Mouse (Mus musculus) MEL (cell line): ENCODE measurements around the gene Zfp612. TPM values are rescaled to one million over a fixed set of nuclear protein-coding genes. Genes with fewer than 3 reads are reported as not detected.

Source experiments
- DNase-seq: peaks from one replicate; pipeline ENCODE4 v3.0.0; 2011; ENCODE audit warnings: low read depth, low spot score
- H3K27ac ChIP-seq: 2 replicates; pipeline ENCODE4 v1.5.1; 2012; ENCODE audit warnings: low read depth, mild to moderate bottlenecking, control low read depth, low read length, moderate library complexity; ENCODE audit not compliant: control insufficient read depth
- H3K27me3 ChIP-seq, 2 experiments: fragments of 150-350 bp in 1 of 2; sonication (generic) in 1 of 2; 2 replicates each; pipeline ENCODE4 v1.6.1; 2012; ENCODE audit warnings: low read length in 2 of 2, mild to moderate bottlenecking in 2 of 2, improper control_type of control experiment in 1 of 2, moderate library complexity in 1 of 2; ENCODE audit not compliant: insufficient read depth in 2 of 2, control insufficient read depth in 1 of 2
- H3K36me3 ChIP-seq, 2 experiments: 2 replicates each; pipeline ENCODE4 v1.6.1; 2012 to 2014; ENCODE audit warnings: low read length in 2 of 2, improper control_type of control experiment in 1 of 2, inconsistent platforms in 1 of 2, mild to moderate bottlenecking in 1 of 2; ENCODE audit not compliant: insufficient read depth in 2 of 2, control insufficient read depth in 1 of 2
- H3K4me1 ChIP-seq, 2 experiments: fragments of 150-350 bp in 1 of 2; sonication (generic) in 1 of 2; 2 replicates each; pipeline ENCODE4 v1.6.1; 2012; ENCODE audit warnings: low read length in 2 of 2, improper control_type of control experiment in 1 of 2, mild to moderate bottlenecking in 1 of 2; ENCODE audit not compliant: insufficient read depth in 2 of 2, control insufficient read depth in 1 of 2
- H3K4me3 ChIP-seq, 2 experiments: fragments of 150-350 bp in 1 of 2; sonication (generic) in 1 of 2; 2 replicates each; pipeline ENCODE4 v1.5.1; 2012; ENCODE audit warnings: low read depth in 2 of 2, low read length in 2 of 2, mild to moderate bottlenecking in 2 of 2, moderate library complexity in 2 of 2, control low read depth in 1 of 2, improper control_type of control experiment in 1 of 2; ENCODE audit not compliant: control insufficient read depth in 1 of 2, insufficient read depth in 1 of 2
- H3K79me2 ChIP-seq: 2 replicates; pipeline ENCODE4 v1.6.1; 2012; ENCODE audit warnings: mild to moderate bottlenecking, low read length, moderate library complexity; ENCODE audit not compliant: control insufficient read depth, poor library complexity, insufficient read depth
- H3K9ac ChIP-seq: 2 replicates; pipeline ENCODE4 v1.6.1; 2012; ENCODE audit warnings: low read depth, mild to moderate bottlenecking, control low read depth, low read length, moderate library complexity; ENCODE audit not compliant: control insufficient read depth, poor library complexity, severe bottlenecking
- H3K9me3 ChIP-seq: fragments of 150-350 bp; sonication (generic); replicated peaks from 2 replicates; pipeline ENCODE4 v1.6.1; 2012; ENCODE audit warnings: mild to moderate bottlenecking, low read length, improper control_type of control experiment, moderate library complexity; ENCODE audit not compliant: insufficient read depth
- BHLHE40 ChIP-seq: IDR thresholded peaks from 2 replicates; pipeline ENCODE4 v1.6.1; 2012; ENCODE audit warnings: low read depth, mild to moderate bottlenecking, inconsistent platforms, low read length, improper control_type of control experiment, borderline replicate concordance
- CHD1 ChIP-seq: IDR thresholded peaks from 2 replicates; pipeline ENCODE4 v1.6.1; 2012; ENCODE audit warnings: low read depth, mild to moderate bottlenecking, inconsistent platforms, low read length, improper control_type of control experiment
- CHD2 ChIP-seq: IDR thresholded peaks from 2 replicates; pipeline ENCODE4 v1.6.1; 2011; ENCODE audit warnings: low read length, improper control_type of control experiment
- ELF1 ChIP-seq: IDR thresholded peaks from 2 replicates; pipeline ENCODE4 v1.6.1; 2014; ENCODE audit warnings: low read depth, mild to moderate bottlenecking, inconsistent platforms, low read length, improper control_type of control experiment, moderate library complexity
- GABPA ChIP-seq: IDR thresholded peaks from 2 replicates; pipeline ENCODE4 v1.6.1; 2012; ENCODE audit warnings: low read depth, mild to moderate bottlenecking, inconsistent platforms, low read length, improper control_type of control experiment, moderate library complexity
- GATA1 ChIP-seq: IDR thresholded peaks from 2 replicates; pipeline ENCODE4 v1.6.1; 2011; ENCODE audit warnings: low read depth, low read length, improper control_type of control experiment
- HCFC1 ChIP-seq: IDR thresholded peaks from 2 replicates; pipeline ENCODE4 v1.6.1; 2012; ENCODE audit warnings: low read depth, mild to moderate bottlenecking, inconsistent platforms, low read length, improper control_type of control experiment, moderate library complexity
- JUND ChIP-seq: IDR thresholded peaks from 2 replicates; pipeline ENCODE4 v1.6.1; 2011; ENCODE audit warnings: low read depth, mild to moderate bottlenecking, improper control_type of control experiment, low read length
- MEF2A ChIP-seq: IDR thresholded peaks from 2 replicates; pipeline ENCODE4 v1.6.1; 2014; ENCODE audit warnings: low read depth, mild to moderate bottlenecking, inconsistent platforms, low read length, improper control_type of control experiment; ENCODE audit not compliant: poor library complexity, insufficient replicate concordance, severe bottlenecking; ENCODE audit errors: extremely low read depth
- MXI1 ChIP-seq: IDR thresholded peaks from 2 replicates; pipeline ENCODE4 v1.6.1; 2011; ENCODE audit warnings: mild to moderate bottlenecking, low read depth, low read length, improper control_type of control experiment
- MYB ChIP-seq: IDR thresholded peaks from 2 replicates; pipeline ENCODE4 v1.6.1; 2011; ENCODE audit warnings: mild to moderate bottlenecking, low read depth, low read length, improper control_type of control experiment
- POLR2AphosphoS2 ChIP-seq: IDR thresholded peaks from 2 replicates; pipeline ENCODE4 v1.6.1; 2011; ENCODE audit warnings: low read length, improper control_type of control experiment
- RAD21 ChIP-seq: IDR thresholded peaks from 2 replicates; pipeline ENCODE4 v1.6.1; 2011; ENCODE audit warnings: mild to moderate bottlenecking, low read depth, low read length, improper control_type of control experiment
- SMC3 ChIP-seq: IDR thresholded peaks from 2 replicates; pipeline ENCODE4 v1.6.1; 2011; ENCODE audit warnings: low read depth, low read length, improper control_type of control experiment
- TBP ChIP-seq: IDR thresholded peaks from 2 replicates; pipeline ENCODE4 v1.8.0; 2011; ENCODE audit warnings: low read depth, low read length, improper control_type of control experiment
- USF1 ChIP-seq: IDR thresholded peaks from 2 replicates; pipeline ENCODE4 v1.6.1; 2014; ENCODE audit warnings: low read depth, mild to moderate bottlenecking, inconsistent platforms, low read length, improper control_type of control experiment, moderate library complexity
- USF2 ChIP-seq, 2 experiments: IDR thresholded peaks; 2 replicates each; pipeline ENCODE4 v1.6.1; 2011 to 2012; ENCODE audit warnings: improper control_type of control experiment in 2 of 2, low read length in 2 of 2, borderline replicate concordance in 1 of 2, inconsistent platforms in 1 of 2, low read depth in 1 of 2, mild to moderate bottlenecking in 1 of 2; ENCODE audit not compliant: insufficient read depth in 1 of 2
- ZC3H11A ChIP-seq: IDR thresholded peaks from 2 replicates; pipeline ENCODE4 v1.6.1; 2012; ENCODE audit warnings: low read depth, mild to moderate bottlenecking, inconsistent platforms, low read length, improper control_type of control experiment
- ZKSCAN1 ChIP-seq: IDR thresholded peaks from 2 replicates; pipeline ENCODE4 v1.6.1; 2012; ENCODE audit warnings: low read depth, mild to moderate bottlenecking, inconsistent platforms, low read length, improper control_type of control experiment, moderate library complexity
- ZMIZ1 ChIP-seq: IDR thresholded peaks from 2 replicates; pipeline ENCODE4 v1.6.1; 2012; ENCODE audit warnings: low read depth, mild to moderate bottlenecking, inconsistent platforms, low read length, improper control_type of control experiment, moderate library complexity
- ZNF384 ChIP-seq: IDR thresholded peaks from 2 replicates; pipeline ENCODE4 v1.6.1; 2012; ENCODE audit warnings: low read depth, mild to moderate bottlenecking, inconsistent platforms, low read length, improper control_type of control experiment
- polyA plus RNA-seq, 2 experiments: library from polyadenylated mRNA; stranded (reverse) in 1 of 2; unstranded in 1 of 2; fragments of >175 nt in 1 of 2; fragments of >200 nt in 1 of 2; gene quantifications; 2 replicates each; pipeline versions ENCODE4 v1.2.1 to v1.2.4; 2012; ENCODE audit warnings: low replicate concordance in 2 of 2, low read depth in 1 of 2; ENCODE audit not compliant: insufficient read length in 2 of 2, insufficient read depth in 1 of 2, missing spikeins in 1 of 2
- total RNA-seq: library from RNA; depleted of rRNA; stranded (reverse); fragments of 300-350 nt; gene quantifications from 2 replicates; pipeline ENCODE4 v1.2.3, GENCODE M21; 2012

The Zfp612 gene
- total and polyA plus RNA-seq, 3 experiments: not detected

DNA sequence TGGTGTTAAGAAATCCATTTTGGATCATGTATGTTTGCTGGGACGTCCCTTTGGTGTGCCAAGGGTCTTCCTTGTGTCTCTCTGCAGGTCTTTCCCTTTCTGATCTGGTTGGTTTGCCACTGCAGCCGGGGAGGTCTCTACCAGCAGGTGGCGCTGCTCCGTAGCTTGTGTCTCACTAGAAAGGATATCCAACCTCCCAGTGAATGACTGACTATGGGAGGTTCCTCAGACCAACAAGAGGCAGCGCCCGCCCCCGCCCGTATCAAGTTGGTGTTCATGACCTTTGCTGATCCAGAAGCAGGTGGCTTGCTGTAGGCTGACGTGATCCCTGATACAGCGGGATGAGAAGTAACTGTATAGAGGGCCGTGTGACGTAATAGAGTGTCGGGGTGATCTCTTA is 51.0 kb downstream of the Zfp612 start (continued):
- TF ChIP-seq GABPA: no peak
- no peak for TF ChIP-seq HCFC1

DNA sequence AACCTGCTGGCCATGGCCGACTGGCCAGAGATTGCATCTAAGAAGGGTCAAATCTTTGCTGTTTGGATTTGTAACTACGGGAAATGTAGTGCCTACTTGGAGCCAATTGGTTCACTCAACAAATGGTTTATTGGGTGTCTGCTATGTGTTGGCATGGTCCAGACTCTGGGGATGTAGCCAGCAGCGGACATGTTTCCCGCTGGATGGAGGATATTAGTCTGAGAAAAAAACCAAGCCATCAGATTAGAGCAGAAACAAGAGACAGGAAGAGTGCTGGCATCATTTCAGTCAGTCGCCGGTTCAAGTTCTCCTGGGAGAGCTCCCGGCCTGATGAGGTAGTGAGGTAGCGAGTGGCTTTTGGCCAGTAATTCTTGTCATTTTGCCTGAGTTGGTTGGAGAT is 54.7 kb downstream of the Zfp612 start:
- DNase-seq: no peak
- Histone ChIP-seq H3K27ac (no peak overlapping the region), H3K4me1 (no peaks in the 10 kb centered on the region), H3K9ac (no peak overlapping the region), H3K79me2 (no peaks in the 10 kb centered on the region), H3K36me3 (no peaks in the 10 kb centered on the region)
- TF ChIP-seq MYB: no peak
- TF ChIP-seq MXI1: no peak
- TF ChIP-seq, all 39 proteins: peak for 0
- Histone ChIP-seq H3K27me3 (no peaks in the 10 kb centered on the region), H3K9me3 (no peaks in the 10 kb centered on the region), H3K4me3 (no peak overlapping the region)

DNA sequence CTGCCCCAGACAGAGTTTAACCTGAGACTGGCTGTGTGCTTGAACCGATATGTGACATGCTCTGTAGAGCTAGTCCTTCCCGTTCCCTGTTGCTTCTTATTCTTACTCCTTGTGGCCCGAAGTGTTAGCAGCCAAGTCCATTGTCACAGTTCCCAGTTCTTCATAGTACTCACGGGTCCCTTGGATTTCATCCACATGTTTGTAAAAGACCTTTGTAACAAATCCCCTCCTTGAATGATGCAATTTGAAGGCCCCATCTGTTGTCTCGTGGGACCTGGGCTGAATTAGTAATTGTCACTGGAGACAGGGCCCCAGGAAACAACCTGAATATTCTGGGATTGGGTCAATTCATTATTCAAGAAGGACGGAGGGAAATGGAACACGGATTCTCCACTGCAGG is 56.0 kb downstream of the Zfp612 start:
- Histone ChIP-seq H3K4me1 (no peaks in the 10 kb centered on the region), H3K9ac (no peak overlapping the region), H3K27ac (no peak overlapping the region), H3K9me3 (no peaks in the 10 kb centered on the region), H3K36me3 (no peaks in the 10 kb centered on the region), H3K27me3 (no peaks in the 10 kb centered on the region), H3K4me3 (no peak overlapping the region), H3K79me2 (no peaks in the 10 kb centered on the region)
- TF ChIP-seq USF1 (no peak), MEF2A (no peak), TBP (no peak), ZC3H11A (no peak), JUND (no peak), ELF1 (no peak), RAD21 (no peak), CHD2 (no peak)
- no peak for DNase-seq

DNA sequence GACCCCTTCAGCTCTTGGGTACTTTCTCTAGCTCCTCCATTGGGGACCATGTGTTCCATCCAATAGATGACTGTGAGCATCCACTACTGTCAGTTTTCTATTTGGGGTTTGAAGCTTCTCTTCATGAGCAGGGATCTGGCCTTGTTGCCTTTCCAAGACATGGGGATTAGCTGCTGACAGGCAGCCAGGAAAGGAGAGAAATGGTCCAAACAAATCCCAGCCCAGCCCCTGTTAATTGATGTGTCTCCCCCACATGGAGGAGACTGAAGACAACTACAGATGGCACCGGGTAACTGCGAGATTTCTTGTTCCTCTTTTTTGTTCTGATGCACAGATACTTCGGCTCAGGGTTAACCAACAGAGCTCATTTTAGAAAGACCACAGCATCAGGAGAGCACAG is 60.6 kb downstream of the Zfp612 start:
- DNase-seq: no peak
- H3K36me3 ChIP-seq: no peaks in the 10 kb centered on the region
- H3K79me2 ChIP-seq: no peaks in the 10 kb centered on the region
- no peak overlapping the region for H3K9ac ChIP-seq
- no peaks in the 10 kb centered on the region for H3K9me3 ChIP-seq
- no peak overlapping the region for H3K4me3 ChIP-seq
- H3K27me3 ChIP-seq: no peaks in the 10 kb centered on the region
- TF ChIP-seq HCFC1 (no peak), CHD2 (no peak), ZKSCAN1 (no peak), SMC3 (no peak), BHLHE40 (no peak), ELF1 (no peak), ZNF384 (no peak), MEF2A (no peak), GABPA (no peak), CHD1 (no peak), POLR2AphosphoS2 (no peak), GATA1 (no peak), ZMIZ1 (no peak), USF2 (IDR thresholded peaks at IDR 0.05; ENCODE audit: borderline replicate concordance in 1 of 2, insufficient read depth in 1 of 2, low read depth in 1 of 2, low read length in 2 of 2) (no peak)
- no peaks in the 10 kb centered on the region for H3K4me1 ChIP-seq
- H3K27ac ChIP-seq: no peak overlapping the region
